Mouse (Mus musculus) liver, postnatal 0 days (tissue): ENCODE measurements around the gene Txk.

Experiments used
- CTCF ChIP-seq: sonication (generic); IDR thresholded peaks from 2 replicates; pipeline ENCODE4 v1.5.1; 2016; ENCODE audit warnings: antibody characterized with exemption, low read depth
- EP300 ChIP-seq: IDR thresholded peaks from 2 replicates; pipeline ENCODE4 v1.6.1; 2016; ENCODE audit warnings: antibody characterized with exemption, low read depth, mild to moderate bottlenecking

DNA sequence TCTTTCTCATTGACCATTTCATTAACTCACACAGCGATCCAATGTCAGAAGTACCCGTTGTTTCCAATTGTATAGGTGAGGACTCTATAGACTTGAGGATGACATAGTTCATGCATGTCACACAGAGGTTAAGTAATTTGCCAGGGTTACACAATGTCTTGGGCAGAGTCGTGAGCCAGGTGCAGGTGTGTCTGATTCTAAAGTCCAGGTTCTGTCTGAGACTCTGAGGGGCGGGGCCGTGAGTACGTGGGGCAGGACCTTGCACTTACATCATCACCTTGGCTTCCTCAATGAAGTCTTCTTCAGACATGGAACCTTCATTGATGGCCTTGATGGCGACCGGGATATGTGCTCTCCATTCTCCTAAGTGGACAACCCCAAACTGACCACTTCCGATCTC lies 42.6 kb downstream of the Txk start:
- TF ChIP-seq CTCF (no peak), EP300 (no peak)
